Mouse (Mus musculus): Measurements from ENCODE around the gene Ttc41. TPM values are rescaled to one million over a fixed set of nuclear protein-coding genes. Genes with fewer than 3 reads are reported as not detected.

Gene Ttc41
- polyA plus RNA-seq, 1 experiment from 2014 or later: 2.0 TPM

GRCm38 (mm10) chr10:86821014-86821413 lies 115.4 kb downstream of the Ttc41 start:
- POLR2A ChIA-PET: no interaction called here
- DNase-seq (ENCODE audit: low read depth, low spot score) (no peak), ATAC-seq (no peak)
- CTCF ChIA-PET: no interaction called here
- no peak for TF ChIP-seq CTCF (IDR thresholded peaks at IDR 0.05)
- no peaks in the 10 kb centered on the region for H3K27me3 ChIP-seq
- in situ Hi-C loops (cut with MboI; ENCODE audit: low pct_unique_long_range_greater_than_20kb): loop anchor here (5.0 kb wide), 1 partner anchor 39 kb away; no protein-coding TSS in a partner anchor

GRCm38 (mm10) chr10:86824093-86824492 lies 118.5 kb downstream of the Ttc41 start:
- POLR2A ChIA-PET: interaction anchor here (0.6 kb wide), 1 partner anchor 226 kb away, joined by 4 read pairs; no protein-coding TSS in a partner anchor
- DNase-seq (ENCODE audit: low read depth, low spot score): no peak
- peak; percentile 75 for TF ChIP-seq CTCF (IDR thresholded peaks at IDR 0.05)
- H3K27me3 ChIP-seq: no peaks in the 10 kb centered on the region
- no peak for ATAC-seq
- CTCF ChIA-PET: interaction anchor here (1.0 to 1.7 kb wide), 6 partner anchors 11 to 196 kb away, joined by 3 to 7 read pairs (median 4); no protein-coding TSS in a partner anchor
- in situ Hi-C loops (cut with MboI; ENCODE audit: low pct_unique_long_range_greater_than_20kb): loop anchor here (5.0 kb wide), 1 partner anchor 42 kb away; no protein-coding TSS in a partner anchor

GRCm38 (mm10) chr10:86824871-86825270 lies 119.3 kb downstream of the Ttc41 start:
- DNase-seq (ENCODE audit: low read depth, low spot score) (no peak), ATAC-seq (peak; percentile 76)
- no peak for TF ChIP-seq CTCF (IDR thresholded peaks at IDR 0.05)
- no peaks in the 10 kb centered on the region for H3K27me3 ChIP-seq
- in situ Hi-C loops (cut with MboI; ENCODE audit: low pct_unique_long_range_greater_than_20kb): loop anchor here (5.0 kb wide), 1 partner anchor 43 kb away; no protein-coding TSS in a partner anchor
- ChIA-PET POLR2A (interaction anchor here (0.5 to 1.2 kb wide), 4 partner anchors 9 to 225 kb away, joined by 3 to 5 read pairs (median 4); no protein-coding TSS in a partner anchor), CTCF (interaction anchor here (1.0 to 2.3 kb wide), 4 partner anchors 15 to 116 kb away, joined by 3 to 7 read pairs (median 3); no protein-coding TSS in a partner anchor)

- POLR2A ChIA-PET: interaction anchor here (1.1 to 1.2 kb wide), 2 partner anchors 9 to 15 kb away, joined by 3 to 5 read pairs; no protein-coding TSS in a partner anchor
- in situ Hi-C loops (cut with MboI; ENCODE audit: low pct_unique_long_range_greater_than_20kb): no loop called here
- DNase-seq (ENCODE audit: low read depth, low spot score): no peak
- no peaks in the 10 kb centered on the region for H3K27me3 ChIP-seq
- no peak for TF ChIP-seq CTCF (IDR thresholded peaks at IDR 0.05)
- peak; percentile 42 for ATAC-seq
- CTCF ChIA-PET: interaction anchor here (0.6 to 2.3 kb wide), 5 partner anchors 16 to 118 kb away, joined by 3 to 7 read pairs (median 3); no protein-coding TSS in a partner anchor
Measured at GRCm38 (mm10) chr10:86825871-86826522, 120.4 kb downstream of the Ttc41 start.

Other genes with a start within 250 kb of the Ttc41 start
- 2.1 TPM for gene Syn3, start 206.9 kb upstream of the Ttc41 start, polyA plus RNA-seq (2021)
- 974 TPM for gene Hsp90b1, start 302 bp upstream of the Ttc41 start, polyA plus RNA-seq (2021)
- 0.51 TPM for gene Gm49358, start 58.2 kb downstream of the Ttc41 start, polyA plus RNA-seq (2021)
- gene Nt5dc3, start 73.2 kb downstream of the Ttc41 start, polyA plus RNA-seq (2021): 10.9 TPM